Mouse (Mus musculus) CH12.LX (cell line): ENCODE results near the gene Slc35e1. TPM values are rescaled to one million over a fixed set of nuclear protein-coding genes. Genes with fewer than 3 reads are reported as not detected.

ENCODE experiments used
- DNase-seq: peaks from one replicate; pipeline ENCODE4 v3.0.0-alpha.2; 2013; ENCODE audit errors: extremely low read depth
- H3K27ac ChIP-seq: 2 replicates; pipeline ENCODE4 v1.5.1; 2012; ENCODE audit warnings: low read depth, mild to moderate bottlenecking, control low read depth, moderate library complexity; ENCODE audit not compliant: insufficient read depth
- H3K27me3 ChIP-seq: replicated peaks from 2 replicates; pipeline ENCODE3; 2012; ENCODE audit warnings: inconsistent platforms
- H3K36me3 ChIP-seq, 2 experiments: replicated peaks in 1 of 2; 2 replicates each; pipeline versions ENCODE3 to v1.6.1; 2012; ENCODE audit warnings: inconsistent platforms in 1 of 2, low read length in 1 of 2, mild to moderate bottlenecking in 1 of 2, mixed read lengths in 1 of 2, moderate library complexity in 1 of 2; ENCODE audit not compliant: control insufficient read depth in 1 of 2, insufficient read depth in 1 of 2
- H3K4me1 ChIP-seq, 2 experiments: 2 replicates each; pipeline ENCODE4 v1.6.1; 2012; ENCODE audit warnings: inconsistent platforms in 1 of 2, moderate library complexity in 1 of 2; ENCODE audit not compliant: insufficient read depth in 2 of 2, control insufficient read depth in 1 of 2
- H3K4me2 ChIP-seq: 2 replicates; pipeline ENCODE4 v1.6.1; 2012; ENCODE audit warnings: low read depth, mild to moderate bottlenecking, control low read depth; ENCODE audit not compliant: poor library complexity, insufficient read depth, severe bottlenecking
- H3K4me3 ChIP-seq, 3 experiments: fragments of 150-350 bp in 1 of 3; sonication (generic) in 1 of 3; replicated peaks in 1 of 3; 2 replicates each; pipeline versions ENCODE3 to v1.5.1; 2011 to 2012; ENCODE audit warnings: low read depth in 2 of 3, low read length in 2 of 3, mild to moderate bottlenecking in 2 of 3, moderate library complexity in 2 of 3, control low read depth in 1 of 3, improper control_type of control experiment in 1 of 3, inconsistent platforms in 1 of 3, mixed read lengths in 1 of 3; ENCODE audit not compliant: poor library complexity in 1 of 3
- H3K79me2 ChIP-seq: replicated peaks from 2 replicates; pipeline ENCODE4 v1.6.1; 2012; ENCODE audit warnings: mild to moderate bottlenecking, moderate library complexity; ENCODE audit not compliant: control insufficient read depth, poor library complexity, insufficient read depth, severe bottlenecking; ENCODE audit errors: extremely low read depth
- H3K9ac ChIP-seq: 2 replicates; pipeline ENCODE4 v1.6.1; 2012; ENCODE audit warnings: low read depth, mild to moderate bottlenecking, control low read depth, moderate library complexity; ENCODE audit not compliant: insufficient read depth
- H3K9me3 ChIP-seq: replicated peaks from 2 replicates; pipeline ENCODE3; 2012; ENCODE audit warnings: low read length, inconsistent platforms, mixed read lengths
- BHLHE40 ChIP-seq: IDR thresholded peaks from 2 replicates; pipeline ENCODE4 v1.6.1; 2011; ENCODE audit warnings: mild to moderate bottlenecking, low read depth, low read length, improper control_type of control experiment
- CTCF ChIP-seq, 2 experiments: IDR thresholded peaks in 1 of 2; conservative IDR thresholded peaks in 1 of 2; 2 replicates each; pipeline ENCODE4 v1.5.1; 2011 to 2012; ENCODE audit warnings: low read depth in 2 of 2, low read length in 2 of 2, improper control_type of control experiment in 1 of 2, inconsistent platforms in 1 of 2, mild to moderate bottlenecking in 1 of 2, moderate library complexity in 1 of 2
- E2F4 ChIP-seq: IDR thresholded peaks from 2 replicates; pipeline ENCODE4 v1.6.1; 2011; ENCODE audit warnings: low read depth, low read length, improper control_type of control experiment; ENCODE audit not compliant: insufficient replicate concordance
- ELF1 ChIP-seq: IDR thresholded peaks from 2 replicates; pipeline ENCODE4 v1.6.1; 2014; ENCODE audit warnings: low read depth, mild to moderate bottlenecking, inconsistent platforms, low read length, improper control_type of control experiment
- HCFC1 ChIP-seq: IDR thresholded peaks from 2 replicates; pipeline ENCODE4 v1.6.1; 2012; ENCODE audit warnings: low read depth, mild to moderate bottlenecking, inconsistent platforms, low read length, improper control_type of control experiment
- KAT2A ChIP-seq: IDR thresholded peaks from 2 replicates; pipeline ENCODE4 v1.6.1; 2012; ENCODE audit warnings: low read length, improper control_type of control experiment, inconsistent platforms; ENCODE audit not compliant: insufficient replicate concordance
- MAFK ChIP-seq: IDR thresholded peaks from 2 replicates; pipeline ENCODE4 v1.6.1; 2011; ENCODE audit warnings: low read length, improper control_type of control experiment; ENCODE audit not compliant: insufficient replicate concordance
- MAX ChIP-seq: IDR thresholded peaks from 2 replicates; pipeline ENCODE4 v1.6.1; 2011; ENCODE audit warnings: low read length, improper control_type of control experiment
- MAZ ChIP-seq: IDR thresholded peaks from 2 replicates; pipeline ENCODE4 v1.6.1; 2012; ENCODE audit warnings: low read depth, mild to moderate bottlenecking, inconsistent platforms, low read length, improper control_type of control experiment, moderate library complexity
- MEF2A ChIP-seq: IDR thresholded peaks from 2 replicates; pipeline ENCODE4 v1.6.1; 2014; ENCODE audit warnings: low read depth, mild to moderate bottlenecking, inconsistent platforms, low read length, improper control_type of control experiment, borderline replicate concordance
- MXI1 ChIP-seq: IDR thresholded peaks from 2 replicates; pipeline ENCODE4 v1.6.1; 2011; ENCODE audit warnings: mild to moderate bottlenecking, low read depth, low read length, improper control_type of control experiment
- PAX5 ChIP-seq: IDR thresholded peaks from 2 replicates; pipeline ENCODE4 v1.6.1; 2012; ENCODE audit warnings: low read length, inconsistent platforms, mixed read lengths
- POLR2AphosphoS2 ChIP-seq: IDR thresholded peaks from 2 replicates; pipeline ENCODE4 v1.6.1; 2011; ENCODE audit warnings: low read depth, low read length, improper control_type of control experiment
- RAD21 ChIP-seq: IDR thresholded peaks from 2 replicates; pipeline ENCODE4 v1.6.1; 2011; ENCODE audit warnings: low read depth, mild to moderate bottlenecking, low read length, improper control_type of control experiment, moderate library complexity
- RCOR1 ChIP-seq: conservative IDR thresholded peaks from 2 replicates; pipeline ENCODE4 v1.6.1; 2012; ENCODE audit warnings: low read depth, mild to moderate bottlenecking, inconsistent platforms, low read length, improper control_type of control experiment
- SIN3A ChIP-seq: IDR thresholded peaks from 2 replicates; pipeline ENCODE4 v1.6.1; 2012; ENCODE audit warnings: low read length, improper control_type of control experiment, inconsistent platforms
- SMC3 ChIP-seq: IDR thresholded peaks from 2 replicates; pipeline ENCODE4 v1.6.1; 2011; ENCODE audit warnings: low read depth, low read length, improper control_type of control experiment
- TBP ChIP-seq: conservative IDR thresholded peaks from 2 replicates; pipeline ENCODE4 v1.6.1; 2011; ENCODE audit warnings: low read depth, low read length, improper control_type of control experiment
- TCF12 ChIP-seq: IDR thresholded peaks from 2 replicates; pipeline ENCODE4 v1.6.1; 2014; ENCODE audit warnings: low read depth, mild to moderate bottlenecking, inconsistent platforms, low read length, improper control_type of control experiment
- USF1 ChIP-seq: IDR thresholded peaks from 2 replicates; pipeline ENCODE4 v1.6.1; 2014; ENCODE audit warnings: low read depth, mild to moderate bottlenecking, inconsistent platforms, low read length, improper control_type of control experiment
- USF2 ChIP-seq: conservative IDR thresholded peaks from 2 replicates; pipeline ENCODE4 v1.6.1; 2011; ENCODE audit warnings: low read depth, low read length, improper control_type of control experiment
- ZNF384 ChIP-seq: IDR thresholded peaks from 2 replicates; pipeline ENCODE4 v1.6.1; 2012; ENCODE audit warnings: low read depth, low read length, improper control_type of control experiment, inconsistent platforms
- dilution Hi-C: fragments of 300-500 bp; cut with MboI; formaldehyde crosslinking; loops from 2 replicates; pipeline ENCODE4 v1.14.3; 2020; ENCODE audit warnings: low sequenced_read_pairs; ENCODE audit not compliant: extremely low pct_unique_long_range_greater_than_20kb, extremely low pct_ligation_motif_present
- in situ Hi-C: fragments of 300-500 bp; cut with MboI; formaldehyde crosslinking; loops from 3 replicates; pipeline ENCODE4 v1.14.3; 2019; ENCODE audit warnings: low sequenced_read_pairs, low pct_ligation_motif_present, low pct_unique_long_range_greater_than_20kb, mixed read lengths
- polyA plus RNA-seq: library from polyadenylated mRNA; unstranded; fragments of >175 nt; gene quantifications from 2 replicates; pipeline ENCODE4 v1.2.1, GENCODE M21; 2012; ENCODE audit warnings: low read depth; ENCODE audit not compliant: insufficient read length
- total RNA-seq, 2 experiments: library from RNA; depleted of rRNA; stranded (reverse); fragments of 300-350 nt in 1 of 2; fragments of >200 nt in 1 of 2; gene quantifications; 2 replicates each; pipeline ENCODE4 v1.2.3; 2012 to 2014

The Slc35e1 gene
- 27.2 and 34.5 TPM in 2 replicates for total RNA-seq (2012; rRNA removed)
- total RNA-seq (2014; rRNA removed): 24.0 and 28.7 TPM in 2 replicates
- 16.8 and 19.8 TPM in 2 replicates for polyA plus RNA-seq

- Histone ChIP-seq H3K36me3 (peaks cover 42 to 68% of the 10 kb centered on the region in 2 experiments), H3K4me3 (peak within 1 kb of the TSS; percentile 93 to 96 (median 93)), H3K4me2 (peak within 1 kb of the TSS; percentile 90), H3K27ac (peak within 1 kb of the TSS; percentile 57), H3K4me1 (peaks cover 3 to 41% of the 10 kb centered on the region in 2 experiments; a peak in 3 of 4 replicates), H3K9me3 (no peaks in the 10 kb centered on the region), H3K79me2 (peaks cover 24% of the 10 kb centered on the region)
- dilution Hi-C loops: no loop called here
- peak; percentile 45 for DNase-seq
- TF ChIP-seq MAX: peak; percentile 58; the same call in 1 of the 2 replicates
- TF ChIP-seq MXI1: peak; percentile 47; the same call in 1 of the 2 replicates
- 0 out of 2 replicates have a peak, but pooled peaks have one; percentile 16 for TF ChIP-seq BHLHE40
- TF ChIP-seq TCF12: no peak
- no peak for TF ChIP-seq MEF2A
- no peak for TF ChIP-seq USF2
- TF ChIP-seq ELF1: peak; percentile 62
- TF ChIP-seq SIN3A: peak; percentile 92
- no peak for TF ChIP-seq USF1
- TF ChIP-seq RCOR1: no peak
- no peak for TF ChIP-seq E2F4
- 0 out of 2 replicates have a peak, but pooled peaks have one; percentile 21 for TF ChIP-seq KAT2A
- TF ChIP-seq POLR2AphosphoS2: no peak
- TF ChIP-seq, all 38 proteins: peak for 6
- Histone ChIP-seq H3K9ac (peak within 1 kb of the TSS; percentile 65), H3K27me3 (no peaks in the 10 kb centered on the region)
- in situ Hi-C loops: no loop called here
These were observed at the start of gene Slc35e1 for GRCm38 (mm10) chr8:72491680-72492621. TSS of gene Slc35e1 (minus strand) at chr8:72492614.

GRCm38 (mm10) chr8:72539234-72539633, 46.8 kb upstream of the Slc35e1 start:
- Histone ChIP-seq H3K36me3 (peaks cover 9 to 71% of the 10 kb centered on the region in 2 experiments), H3K4me1 (peaks cover 0 to 20% of the 10 kb centered on the region in 2 experiments; a peak in 1 of 4 replicates), H3K27ac (no peak overlapping the region), H3K9ac (no peak overlapping the region), H3K27me3 (no peaks in the 10 kb centered on the region), H3K79me2 (peaks cover 74% of the 10 kb centered on the region), H3K4me2 (no peak overlapping the region), H3K9me3 (no peaks in the 10 kb centered on the region), H3K4me3 (no peak overlapping the region)
- in situ Hi-C loops: no loop called here
- dilution Hi-C loops: no loop called here
- TF ChIP-seq MAFK (no peak), CTCF (conservative IDR thresholded peaks at IDR 0.05 in 1 of 2, IDR thresholded peaks at IDR 0.05 in 1 of 2; ENCODE audit: low read depth in 2 of 2, low read length in 2 of 2) (peak in 1 of 2 experiments; percentile 33; a peak in 2 of 4 replicates), RAD21 (peak; percentile 26), ZNF384 (0 out of 2 replicates have a peak, but pooled peaks have one; percentile 37), HCFC1 (no peak), SMC3 (no peak), TBP (no peak), RCOR1 (no peak), PAX5 (no peak), MAZ (no peak)
- DNase-seq: peak; percentile 34
